Mouse (Mus musculus): ENCODE results near the gene Gm3336.

- no peak for TF ChIP-seq POLR2A (IDR thresholded peaks at IDR 0.05; ENCODE audit: low read depth, low read length)
- TF ChIP-seq CTCF (conservative IDR thresholded peaks at IDR 0.05; ENCODE audit: insufficient read depth, insufficient read length, low read depth, low read length) = no peak
Measured at GRCm38 (mm10) chr8:70748246-70749096, 30.1 kb downstream of the Gm3336 start.
